Mouse (Mus musculus) bone marrow macrophage, adult 2 months (primary cell): ENCODE measurements at regions not wholly inside any gene's neighbourhood (a gene's known extent, or its start where the extent isn't known, plus 50 kb on each side); places are given as distances from the start of the nearest gene placed in this dataset.

ENCODE experiments used
- H3K27ac ChIP-seq: 2 replicates; pipeline ENCODE4 v1.5.1; 2012; ENCODE audit warnings: low read depth, low read length; ENCODE audit not compliant: insufficient read depth
- H3K4me1 ChIP-seq: 2 replicates; pipeline ENCODE4 v1.6.1; 2012; ENCODE audit warnings: low read length; ENCODE audit not compliant: control insufficient read depth, insufficient read depth
- H3K4me3 ChIP-seq: 2 replicates; pipeline ENCODE4 v1.5.1; 2012; ENCODE audit warnings: mild to moderate bottlenecking, low read length, moderate library complexity; ENCODE audit not compliant: insufficient read depth
- CTCF ChIP-seq: IDR thresholded peaks from 2 replicates; pipeline ENCODE4 v1.5.1; 2012; ENCODE audit warnings: low read depth, mild to moderate bottlenecking, low read length, moderate library complexity
- POLR2A ChIP-seq: IDR thresholded peaks from 2 replicates; pipeline ENCODE4 v1.6.1; 2012; ENCODE audit warnings: mild to moderate bottlenecking, low read depth, low read length, borderline replicate concordance

DNA sequence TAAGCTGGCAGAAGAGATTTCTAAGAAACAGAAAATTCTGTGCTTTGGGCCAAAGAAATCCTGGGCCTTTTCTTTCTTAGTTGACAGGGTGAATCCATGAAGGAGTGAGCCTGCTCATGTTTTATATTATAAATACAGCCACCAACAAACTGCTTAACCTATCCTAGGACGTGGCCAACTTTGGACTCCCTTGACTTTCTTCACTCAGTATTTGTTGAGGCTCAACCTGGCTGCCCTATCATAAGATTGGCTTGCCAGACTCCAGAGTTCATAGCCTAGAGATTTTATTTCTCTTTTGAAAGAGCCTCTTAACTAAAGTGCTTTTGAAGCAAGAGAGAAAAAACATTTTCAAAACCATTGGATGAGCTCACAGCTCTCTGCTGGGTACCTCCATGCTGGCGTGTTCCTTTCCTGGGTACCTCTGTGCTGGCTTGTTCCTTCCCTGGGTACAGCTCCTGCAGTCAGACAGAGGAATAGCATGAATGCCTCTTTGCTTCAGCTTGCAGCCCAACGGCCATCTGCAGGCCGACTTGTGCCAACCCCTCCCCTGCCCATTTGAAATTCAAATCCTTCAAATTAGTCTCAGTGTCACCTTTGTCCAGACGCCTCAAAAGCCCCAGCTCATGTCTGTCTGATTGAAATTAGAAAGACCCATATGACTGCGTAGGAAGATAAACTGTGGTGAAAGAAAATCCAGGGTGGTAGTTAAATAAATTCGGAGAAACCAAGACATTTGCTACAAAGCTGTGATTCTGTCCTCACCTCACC lies 173.0 kb upstream of the Pdzrn3 start:
- TF ChIP-seq CTCF (no peak), POLR2A (no peak)

GRCm38 (mm10) chr6:101537581-101537980 lies 159.9 kb upstream of the Pdzrn3 start:
- Histone ChIP-seq H3K27ac (no peak overlapping the region), H3K4me3 (no peak overlapping the region), H3K4me1 (peaks cover 3% of the 10 kb centered on the region; the same call in 1 of the 2 replicates)
- no peak for TF ChIP-seq POLR2A
- no peak for TF ChIP-seq CTCF

More for the DNA sequence above, 173.0 kb upstream of the Pdzrn3 start:
- no peak overlapping the region for H3K27ac ChIP-seq
- no peak overlapping the region for H3K4me3 ChIP-seq
- H3K4me1 ChIP-seq, result peaks cover 22% of the 10 kb centered on the region

DNA sequence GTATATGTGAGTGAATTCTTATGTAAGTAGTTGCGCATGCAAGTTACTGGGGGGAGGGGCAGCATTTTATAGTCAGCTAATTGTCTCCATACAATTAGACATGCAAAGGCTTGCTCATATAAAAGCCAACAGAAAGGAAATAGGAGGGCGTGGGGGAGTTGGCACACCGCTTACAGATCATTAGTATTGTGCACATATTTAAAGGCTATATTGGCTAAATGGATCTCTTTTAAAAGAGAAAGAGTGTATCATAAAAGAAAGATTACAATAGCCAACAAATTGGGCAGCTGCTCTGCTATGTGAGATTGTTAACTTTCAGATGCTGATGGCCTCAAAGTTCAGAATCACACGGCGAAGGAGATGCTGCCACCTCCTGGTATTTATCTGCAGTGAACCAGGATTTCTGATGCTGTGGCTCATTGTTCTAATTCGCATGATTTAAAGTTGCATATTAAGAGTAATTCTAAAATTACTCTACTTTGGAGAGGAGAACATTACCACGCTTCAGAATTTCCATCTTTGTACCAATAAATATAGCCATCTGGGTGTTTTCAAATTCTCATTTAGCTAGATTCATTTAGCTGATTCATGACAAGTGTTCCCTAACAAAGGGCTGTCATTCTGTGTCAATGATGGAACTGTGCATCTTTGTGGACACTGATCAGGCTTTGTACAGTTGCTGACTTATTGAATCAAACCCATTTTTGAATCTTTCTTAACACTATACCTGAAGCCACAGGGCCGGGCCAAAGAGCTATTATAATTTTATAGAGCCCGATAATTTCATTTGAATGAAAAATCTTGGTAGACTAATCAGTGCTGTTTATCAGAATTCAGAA lies 156.7 kb upstream of the Pdzrn3 start:
- no peak overlapping the region for H3K27ac ChIP-seq
- H3K4me1 ChIP-seq, result peaks cover 16% of the 10 kb centered on the region
- TF ChIP-seq CTCF (no peak), POLR2A (no peak)
- no peak overlapping the region for H3K4me3 ChIP-seq

GRCm38 (mm10) chr6:101532436-101532835 lies 154.7 kb upstream of the Pdzrn3 start:
- H3K4me3 ChIP-seq, result peak overlapping the region; percentile 42
- peaks cover 16% of the 10 kb centered on the region for H3K4me1 ChIP-seq
- TF ChIP-seq CTCF (no peak), POLR2A (no peak)
- H3K27ac ChIP-seq, result peak overlapping the region; percentile 69

DNA sequence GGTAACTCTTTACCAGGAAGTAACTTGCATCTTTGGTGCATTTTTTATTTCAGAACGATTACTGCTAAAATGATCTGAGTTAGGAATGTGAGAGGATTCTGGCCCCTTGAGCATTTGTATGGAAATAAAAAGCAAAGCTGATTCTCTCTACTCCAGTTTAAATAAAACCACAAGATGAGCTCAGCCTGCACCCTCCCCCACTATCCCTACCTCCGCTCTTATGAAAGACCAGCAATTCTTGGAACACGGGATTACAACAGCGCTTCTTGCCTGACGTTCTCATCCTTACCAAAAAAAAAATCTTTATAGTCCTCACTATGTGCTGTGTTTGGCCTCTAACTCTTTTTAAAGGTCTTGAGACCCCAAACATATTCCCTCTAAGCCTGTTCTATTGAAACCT lies 154.2 kb upstream of the Pdzrn3 start:
- H3K27ac ChIP-seq, result no peak overlapping the region

GRCm38 (mm10) chr6:101525129-101525528 lies 147.4 kb upstream of the Pdzrn3 start:
- Histone ChIP-seq H3K4me3 (no peak overlapping the region), H3K4me1 (no peaks in the 10 kb centered on the region), H3K27ac (no peak overlapping the region)
- TF ChIP-seq POLR2A, result no peak
- no peak for TF ChIP-seq CTCF

More for the DNA sequence above, 154.2 kb upstream of the Pdzrn3 start:
- TF ChIP-seq POLR2A (no peak), CTCF (no peak)
- peaks cover 16% of the 10 kb centered on the region for H3K4me1 ChIP-seq
- no peak overlapping the region for H3K4me3 ChIP-seq

- Histone ChIP-seq H3K27ac (no peak overlapping the region), H3K4me3 (no peak overlapping the region), H3K4me1 (no peaks in the 10 kb centered on the region)
- TF ChIP-seq POLR2A (no peak), CTCF (no peak)
Measured at GRCm38 (mm10) chr6:101521316-101521715, 143.6 kb upstream of the Pdzrn3 start.

GRCm38 (mm10) chr6:101520755-101521154 lies 143.1 kb upstream of the Pdzrn3 start:
- Histone ChIP-seq H3K27ac (no peak overlapping the region), H3K4me1 (no peaks in the 10 kb centered on the region), H3K4me3 (no peak overlapping the region)
- TF ChIP-seq POLR2A, result no peak
- no peak for TF ChIP-seq CTCF

DNA sequence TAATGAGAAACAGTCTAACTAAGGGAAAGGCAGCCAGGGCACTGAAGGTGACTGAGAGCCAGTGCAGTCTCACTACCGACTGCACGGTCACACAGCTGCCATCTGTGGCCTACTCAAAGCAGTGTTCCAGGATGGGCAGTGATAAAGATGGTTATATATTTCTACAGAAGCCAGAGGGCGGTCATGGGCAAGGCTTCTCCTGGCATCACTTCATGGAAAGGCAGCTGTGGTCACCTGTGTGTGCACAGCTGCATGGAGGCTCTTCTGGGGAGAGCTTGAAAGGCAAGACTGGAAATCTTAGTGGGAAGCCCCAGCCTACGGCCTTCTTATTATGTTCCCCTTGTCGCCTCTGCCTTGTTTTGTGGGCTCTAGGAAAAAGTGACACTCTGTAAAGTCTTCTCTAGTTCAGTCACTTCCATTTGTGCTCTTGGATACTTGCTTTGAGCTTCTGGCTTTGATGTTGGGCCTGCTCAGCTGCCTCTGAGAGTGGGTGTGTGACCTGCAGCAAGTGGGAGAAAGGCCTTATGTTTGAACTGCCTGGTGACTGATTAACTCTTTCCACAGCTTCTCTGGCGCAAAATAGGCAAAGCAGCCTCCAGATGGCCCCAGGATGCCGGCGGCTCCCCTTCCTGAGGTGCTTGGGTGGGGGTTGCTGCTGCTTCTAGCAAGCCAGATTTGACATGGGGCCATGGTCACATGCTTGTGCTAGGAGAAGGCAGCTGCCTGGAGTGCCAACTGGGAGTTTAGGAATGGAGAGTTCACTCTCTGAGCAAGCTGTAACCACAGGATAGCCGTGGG lies 141.4 kb upstream of the Pdzrn3 start:
- Histone ChIP-seq H3K27ac (no peak overlapping the region), H3K4me1 (no peaks in the 10 kb centered on the region), H3K4me3 (no peak overlapping the region)
- TF ChIP-seq POLR2A (no peak), CTCF (no peak)

DNA sequence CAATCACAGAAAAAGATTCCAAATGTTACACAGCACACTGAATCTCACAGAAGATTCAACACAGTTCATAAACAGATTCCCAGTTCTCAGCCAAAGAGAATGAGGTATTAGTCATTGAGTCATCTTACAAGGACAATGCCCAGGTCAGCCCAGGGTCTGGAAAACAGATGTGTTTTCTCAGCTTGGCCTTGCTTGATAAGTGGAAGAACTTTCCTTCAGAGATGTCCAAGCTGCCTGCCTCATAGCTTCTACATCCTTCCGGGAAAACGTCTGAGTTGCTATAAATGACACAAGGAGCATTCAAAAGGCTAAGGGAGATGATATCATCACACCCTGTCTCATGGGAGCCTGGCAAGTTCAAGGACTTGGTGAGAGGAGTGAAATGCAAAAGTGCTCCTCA lies 139.9 kb upstream of the Pdzrn3 start:
- H3K4me1 ChIP-seq, result no peaks in the 10 kb centered on the region
- H3K27ac ChIP-seq, result no peak overlapping the region
- TF ChIP-seq POLR2A, result no peak
- TF ChIP-seq CTCF, result no peak
- H3K4me3 ChIP-seq, result no peak overlapping the region
